Mouse (Mus musculus): ENCODE measurements at regions not wholly inside any gene's neighbourhood (a gene's known extent, or its start where the extent isn't known, plus 50 kb on each side); places are given as distances from the start of the nearest gene placed in this dataset.

- TF ChIP-seq CTCF (IDR thresholded peaks at IDR 0.05; ENCODE audit: insufficient read depth, low read depth, low read length), result no peak
- no peak for TF ChIP-seq POLR2A (IDR thresholded peaks at IDR 0.05; ENCODE audit: insufficient read depth, low read depth, low read length)
Observed at GRCm38 (mm10) chr17:26363853-26364532, 50.6 kb upstream of the Neurl1b start.
